Mouse (Mus musculus) neural tube, embryonic 13.5 days (tissue): ENCODE data around the gene Josd2. TPM values are rescaled to one million over a fixed set of nuclear protein-coding genes. Genes with fewer than 3 reads are reported as not detected.

Experiments used
- ATAC-seq: fragments of 200-750 bp; cut with Nextera tagmentation; 2 replicates; pipeline ENCODE4 v1.8.0; 2017; ENCODE audit warnings: low read depth, mild to moderate bottlenecking, moderate TSS enrichment, moderate library complexity
- H3K27ac ChIP-seq: fragments of 300-500 bp; sonication (generic); replicated peaks from 2 replicates; pipeline ENCODE4 v1.5.1; 2015; ENCODE audit warnings: moderate library complexity, mild to moderate bottlenecking, inconsistent platforms
- H3K27me3 ChIP-seq: fragments of 300-500 bp; sonication (generic); 2 replicates; pipeline ENCODE4 v1.6.1; 2015; ENCODE audit warnings: mild to moderate bottlenecking, inconsistent platforms
- H3K36me3 ChIP-seq: fragments of 300-500 bp; sonication (generic); 2 replicates; pipeline ENCODE4 v1.6.1; 2015; ENCODE audit warnings: mild to moderate bottlenecking, inconsistent platforms
- H3K4me1 ChIP-seq: fragments of 300-500 bp; sonication (generic); replicated peaks from 2 replicates; pipeline ENCODE4 v1.6.1; 2015; ENCODE audit warnings: inconsistent platforms
- H3K4me2 ChIP-seq: fragments of 300-500 bp; sonication (generic); 2 replicates; pipeline ENCODE4 v1.6.1; 2015; ENCODE audit warnings: inconsistent platforms, mild to moderate bottlenecking, moderate library complexity
- H3K4me3 ChIP-seq: fragments of 300-500 bp; sonication (generic); 2 replicates; pipeline ENCODE4 v1.5.1; 2015; ENCODE audit warnings: mild to moderate bottlenecking, inconsistent platforms
- H3K9ac ChIP-seq: fragments of 300-500 bp; sonication (generic); 2 replicates; pipeline ENCODE4 v1.6.1; 2015; ENCODE audit warnings: moderate library complexity, mild to moderate bottlenecking, inconsistent platforms
- H3K9me3 ChIP-seq: fragments of 300-500 bp; sonication (generic); 2 replicates; pipeline ENCODE4 v1.6.1; 2016; ENCODE audit warnings: inconsistent platforms
- WGBS: fragments of 180-500 bp; shearing (Covaris S2); methylation state at CpG from one replicate; pipeline ENCODE4 v1.1.7; 2015; 5-methylcytosine and 5-hydroxymethylcytosine counted together
- polyA plus RNA-seq: library from polyadenylated mRNA; unstranded; fragments of >200 nt; fragmentation: Nextera tagmentation; extraction: Ambion mirVana; gene quantifications from 2 replicates; pipeline ENCODE4 v1.2.1, GENCODE M21; 2015

Gene Josd2
- polyA plus RNA-seq, 1 experiment from 2014 or later: 49.9 TPM

DNA sequence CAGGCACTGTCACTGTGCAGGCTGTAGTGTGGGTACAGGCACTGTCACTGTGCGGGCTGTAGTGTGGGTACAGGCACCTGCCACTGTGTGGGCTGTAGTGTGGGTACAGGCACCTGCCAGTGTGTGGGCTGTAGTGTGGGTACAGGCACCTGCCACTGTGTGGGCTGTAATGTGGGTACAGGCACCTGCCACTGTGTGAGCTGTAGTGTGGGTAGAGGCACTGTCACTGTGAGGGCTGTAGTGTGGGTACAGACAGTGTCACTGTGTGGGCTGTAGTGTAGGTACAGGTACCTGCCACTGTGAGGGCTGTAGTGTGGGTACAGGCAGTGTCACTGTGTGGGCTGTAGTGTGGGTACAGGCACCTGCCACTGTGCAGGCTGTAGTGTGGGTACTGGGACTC is 16.3 kb downstream of the Josd2 start:
- 94% methylated on average over 1 of the region's 1 CpGs for WGBS
- Histone ChIP-seq H3K4me3 (no peak overlapping the region), H3K27ac (no peak overlapping the region), H3K4me1 (peaks cover 10% of the 10 kb centered on the region; the same call in 1 of the 2 replicates), H3K36me3 (peaks cover 14% of the 10 kb centered on the region), H3K4me2 (no peak overlapping the region), H3K9me3 (no peaks in the 10 kb centered on the region), H3K27me3 (peaks cover 33% of the 10 kb centered on the region), H3K9ac (no peak overlapping the region)
- no peak for ATAC-seq

DNA sequence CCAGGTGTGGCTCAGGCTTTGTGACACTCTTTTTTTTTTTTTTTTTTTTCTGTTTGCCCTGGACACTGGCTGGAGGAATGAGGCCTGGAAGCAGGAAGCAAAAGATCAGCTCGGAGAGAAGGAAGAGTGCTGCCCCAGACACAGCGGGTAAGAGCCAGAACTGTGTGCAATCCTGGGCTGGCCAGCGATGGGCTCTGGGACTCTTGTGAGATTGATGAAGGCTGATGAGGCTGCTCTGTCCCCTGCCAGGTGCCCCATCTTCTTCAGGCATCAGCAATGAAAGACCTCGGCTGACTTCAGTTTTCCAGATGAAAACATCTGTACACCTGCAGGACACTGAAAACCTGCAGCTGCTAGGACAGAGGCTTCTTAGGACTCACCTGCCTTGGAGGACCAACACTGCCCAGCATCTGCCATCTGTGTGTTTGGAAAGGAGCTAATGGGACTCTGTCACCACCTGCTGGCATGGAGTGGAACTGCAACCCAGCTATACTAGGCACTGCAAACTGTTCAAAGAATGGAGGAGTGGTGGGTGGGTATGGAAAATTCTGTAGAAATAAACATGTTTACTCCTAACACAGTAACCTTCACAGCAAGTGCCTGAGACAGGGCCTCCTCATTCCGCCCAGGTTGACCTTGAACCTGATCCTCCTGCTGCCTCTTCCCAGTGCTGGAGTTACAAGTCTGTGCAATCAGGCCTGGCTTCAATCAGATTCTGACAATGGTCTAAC is 17.2 kb downstream of the Josd2 start:
- Histone ChIP-seq H3K36me3 (peaks cover 22% of the 10 kb centered on the region), H3K9ac (no peak overlapping the region), H3K9me3 (no peaks in the 10 kb centered on the region), H3K27me3 (peaks cover 26% of the 10 kb centered on the region), H3K4me1 (peaks cover 10% of the 10 kb centered on the region; the same call in 1 of the 2 replicates), H3K4me2 (no peak overlapping the region), H3K4me3 (no peak overlapping the region), H3K27ac (no peak overlapping the region; the same call in 1 of the 2 replicates)
- peak; percentile 74 for ATAC-seq
- 42% methylated on average over 5 of the region's 5 CpGs for WGBS

- Histone ChIP-seq H3K4me2 (no peak overlapping the region), H3K4me3 (no peak overlapping the region), H3K9ac (no peak overlapping the region), H3K4me1 (peaks cover 10% of the 10 kb centered on the region; the same call in 1 of the 2 replicates), H3K27ac (no peak overlapping the region), H3K27me3 (peaks cover 19% of the 10 kb centered on the region), H3K36me3 (peaks cover 29% of the 10 kb centered on the region), H3K9me3 (no peaks in the 10 kb centered on the region)
- peak; percentile 32; the same call in 1 of the 2 replicates for ATAC-seq
- 73% methylated on average over 7 of the region's 7 CpGs for WGBS
Observed at GRCm38 (mm10) chr7:44485572-44486195, 17.9 kb downstream of the Josd2 start.

- no peaks in the 10 kb centered on the region for H3K9me3 ChIP-seq
- H3K4me3 ChIP-seq: no peak overlapping the region
- 0 out of 2 replicates have a peak, but pooled peaks have one; percentile 10 for ATAC-seq
- H3K27me3 ChIP-seq: peaks cover 8% of the 10 kb centered on the region
- H3K4me1 ChIP-seq: peaks cover 10% of the 10 kb centered on the region; the same call in 1 of the 2 replicates
- no peak overlapping the region for H3K4me2 ChIP-seq
- peaks cover 42% of the 10 kb centered on the region for H3K36me3 ChIP-seq
- H3K27ac ChIP-seq: peak overlapping the region; percentile 23; the same call in 1 of the 2 replicates
- 66% methylated on average over 13 of the region's 13 CpGs for WGBS
- H3K9ac ChIP-seq: peak overlapping the region; percentile 53
Observed at GRCm38 (mm10) chr7:44486927-44487575, 19.3 kb downstream of the Josd2 start.

DNA sequence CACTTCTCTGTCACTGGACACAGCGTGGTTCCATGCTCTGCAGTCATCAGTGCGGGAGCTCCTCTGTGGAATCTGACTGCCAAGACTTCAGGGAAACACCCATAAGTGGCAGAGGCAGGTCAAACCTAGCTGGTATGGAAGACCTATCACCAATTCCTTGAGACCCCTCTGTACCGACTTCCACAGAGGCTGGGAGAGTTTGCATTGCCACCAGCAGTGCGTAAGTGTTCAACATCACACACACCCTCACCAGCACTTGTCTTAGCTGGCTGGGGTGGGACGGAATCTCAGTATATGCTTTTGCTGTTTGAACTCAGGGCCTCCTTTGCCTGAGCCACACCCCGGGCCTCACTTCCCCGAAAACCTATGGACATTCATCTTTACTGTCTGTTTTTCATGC is 20.2 kb downstream of the Josd2 start:
- Histone ChIP-seq H3K9me3 (no peaks in the 10 kb centered on the region), H3K36me3 (peaks cover 51% of the 10 kb centered on the region), H3K4me2 (no peak overlapping the region), H3K27ac (no peak overlapping the region), H3K4me3 (no peak overlapping the region), H3K9ac (0 out of 2 replicates have a peak overlapping the region, but pooled peaks have one; percentile 17), H3K27me3 (no peaks in the 10 kb centered on the region), H3K4me1 (peaks cover 10% of the 10 kb centered on the region; the same call in 1 of the 2 replicates)
- no peak for ATAC-seq
- 91% methylated on average over 7 of the region's 7 CpGs for WGBS

GRCm38 (mm10) chr7:44488545-44488944 is 20.8 kb downstream of the Josd2 start:
- Histone ChIP-seq H3K4me2 (no peak overlapping the region), H3K9me3 (no peaks in the 10 kb centered on the region), H3K36me3 (peaks cover 57% of the 10 kb centered on the region), H3K27ac (no peak overlapping the region), H3K4me3 (no peak overlapping the region), H3K9ac (no peak overlapping the region), H3K27me3 (no peaks in the 10 kb centered on the region), H3K4me1 (peaks cover 10% of the 10 kb centered on the region; the same call in 1 of the 2 replicates)
- no peak for ATAC-seq
- WGBS: 93% methylated on average over 8 of the region's 8 CpGs

DNA sequence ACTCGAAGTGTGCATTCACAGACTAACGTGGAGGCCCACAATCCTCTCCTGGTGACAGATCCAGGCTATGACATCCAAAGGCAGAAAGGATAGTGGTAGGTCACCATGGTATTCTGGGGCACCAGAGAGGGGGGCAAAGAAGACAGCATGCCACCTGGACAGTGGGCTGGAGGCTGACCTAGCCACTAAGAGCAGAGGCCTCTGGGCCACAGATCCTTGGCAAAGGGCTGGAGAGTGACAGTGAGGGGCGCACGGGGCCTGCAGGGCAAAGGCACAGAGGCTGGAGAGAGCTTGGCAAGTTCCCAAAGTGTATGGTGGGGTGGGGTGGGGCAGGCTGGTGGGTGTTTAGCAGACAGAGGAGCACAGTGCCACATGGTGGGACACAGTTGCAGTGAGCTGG is 22.5 kb downstream of the Josd2 start:
- peaks cover 64% of the 10 kb centered on the region for H3K36me3 ChIP-seq
- WGBS: 88% methylated on average over 4 of the region's 4 CpGs
- H3K27ac ChIP-seq: no peak overlapping the region
- no peaks in the 10 kb centered on the region for H3K9me3 ChIP-seq
- H3K4me2 ChIP-seq: no peak overlapping the region
- no peak overlapping the region for H3K4me3 ChIP-seq
- ATAC-seq: no peak
- peaks cover 26% of the 10 kb centered on the region for H3K4me1 ChIP-seq
- H3K9ac ChIP-seq: no peak overlapping the region
- no peaks in the 10 kb centered on the region for H3K27me3 ChIP-seq

GRCm38 (mm10) chr7:44491391-44491790 is 23.6 kb downstream of the Josd2 start:
- H3K27me3 ChIP-seq: no peaks in the 10 kb centered on the region
- H3K9me3 ChIP-seq: no peaks in the 10 kb centered on the region
- WGBS: 92% methylated on average over 5 of the region's 5 CpGs
- H3K27ac ChIP-seq: no peak overlapping the region
- H3K36me3 ChIP-seq: peaks cover 64% of the 10 kb centered on the region
- ATAC-seq: no peak
- no peak overlapping the region for H3K9ac ChIP-seq
- peaks cover 32% of the 10 kb centered on the region for H3K4me1 ChIP-seq
- H3K4me3 ChIP-seq: no peak overlapping the region
- H3K4me2 ChIP-seq: no peak overlapping the region

DNA sequence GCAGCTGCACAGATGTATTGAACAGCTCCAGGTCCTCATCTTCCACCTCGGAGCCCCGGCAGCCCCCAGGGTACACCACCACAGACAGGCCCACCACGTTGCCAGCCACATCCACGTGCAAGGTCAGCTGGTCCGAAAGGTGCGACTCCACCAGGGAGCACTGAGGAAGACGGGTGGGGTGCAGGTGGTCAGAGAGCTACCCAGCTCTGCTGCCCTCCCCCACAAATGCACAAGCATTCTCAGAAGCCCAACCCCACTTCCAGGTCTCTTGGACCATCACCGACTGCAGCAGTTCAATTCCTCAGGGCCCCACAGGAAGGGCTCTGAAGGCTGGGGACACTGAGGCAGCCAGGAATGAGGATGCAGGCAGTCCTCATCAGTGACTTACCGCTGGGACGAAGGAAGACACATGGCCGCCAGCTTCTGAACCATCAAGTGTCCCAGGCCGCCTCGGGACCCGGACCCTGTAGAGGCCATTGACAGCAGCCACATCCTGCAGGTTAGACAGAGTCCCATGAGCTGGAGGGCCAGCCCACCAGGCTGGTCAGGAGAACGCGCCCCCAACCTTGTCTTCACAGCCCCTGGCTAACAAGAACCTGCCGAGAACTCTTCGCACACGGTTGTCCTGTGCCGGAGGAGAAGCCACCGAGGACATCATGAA is 24.5 kb downstream of the Josd2 start:
- Histone ChIP-seq H3K9ac (peak overlapping the region; percentile 22; the same call in 1 of the 2 replicates), H3K4me3 (no peak overlapping the region), H3K9me3 (no peaks in the 10 kb centered on the region), H3K4me1 (peaks cover 29% of the 10 kb centered on the region), H3K27me3 (no peaks in the 10 kb centered on the region), H3K36me3 (peaks cover 64% of the 10 kb centered on the region), H3K4me2 (no peak overlapping the region), H3K27ac (no peak overlapping the region)
- no peak for ATAC-seq
- 91% methylated on average over 21 of the region's 21 CpGs for WGBS

DNA sequence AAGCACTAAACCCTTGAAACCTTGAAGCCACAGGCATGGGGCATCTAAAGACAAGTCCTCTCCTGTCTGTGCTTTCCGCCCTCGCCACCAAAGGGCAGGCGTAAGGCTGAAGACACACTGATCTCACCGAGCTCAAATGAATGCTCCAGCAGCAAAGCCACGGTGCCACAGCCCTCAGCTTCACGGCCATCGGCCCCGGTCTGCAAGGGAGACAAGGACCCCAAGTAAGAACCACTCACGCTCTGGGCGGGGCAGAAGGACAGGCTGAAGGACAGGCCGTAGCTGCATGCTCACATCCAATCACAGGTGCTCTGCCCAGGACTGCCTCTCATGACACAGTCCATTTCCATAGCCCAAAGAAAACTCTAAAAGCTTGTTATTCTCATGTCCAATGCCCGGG is 26.9 kb downstream of the Josd2 start:
- Histone ChIP-seq H3K4me1 (peaks cover 32% of the 10 kb centered on the region), H3K27me3 (no peaks in the 10 kb centered on the region), H3K27ac (no peak overlapping the region), H3K4me3 (peak overlapping the region; percentile 86; the same call in 1 of the 2 replicates), H3K9ac (peak overlapping the region; percentile 27; the same call in 1 of the 2 replicates), H3K36me3 (peaks cover 45% of the 10 kb centered on the region), H3K9me3 (no peaks in the 10 kb centered on the region), H3K4me2 (peak overlapping the region; percentile 85; the same call in 1 of the 2 replicates)
- ATAC-seq: no peak
- 95% methylated on average over 12 of the region's 12 CpGs for WGBS

- peaks cover 41% of the 10 kb centered on the region for H3K36me3 ChIP-seq
- 75% methylated on average over 7 of the region's 7 CpGs for WGBS
- H3K27me3 ChIP-seq: no peaks in the 10 kb centered on the region
- H3K27ac ChIP-seq: no peak overlapping the region
- no peaks in the 10 kb centered on the region for H3K9me3 ChIP-seq
- H3K4me3 ChIP-seq: peak overlapping the region; percentile 86
- H3K4me2 ChIP-seq: peak overlapping the region; percentile 85
- H3K4me1 ChIP-seq: peaks cover 32% of the 10 kb centered on the region
- peak overlapping the region; percentile 95 for H3K9ac ChIP-seq
- ATAC-seq: no peak
Observed at GRCm38 (mm10) chr7:44495086-44495485, 27.3 kb downstream of the Josd2 start.
